Mouse (Mus musculus) spleen, adult 2 months (tissue): Measurements from ENCODE around the gene Zfp14.

Experiments
- CTCF ChIP-seq: fragments of 200-500 bp; IDR thresholded peaks from 2 replicates; pipeline ENCODE4 v1.5.1; 2011; ENCODE audit warnings: mild to moderate bottlenecking, inconsistent platforms; ENCODE audit not compliant: insufficient read depth, insufficient read length, insufficient replicate concordance; ENCODE audit errors: extremely low read depth
- POLR2A ChIP-seq: fragments of 200-500 bp; IDR thresholded peaks from 2 replicates; pipeline ENCODE4 v1.6.1; 2011; ENCODE audit warnings: low read depth, low read length, inconsistent platforms

DNA sequence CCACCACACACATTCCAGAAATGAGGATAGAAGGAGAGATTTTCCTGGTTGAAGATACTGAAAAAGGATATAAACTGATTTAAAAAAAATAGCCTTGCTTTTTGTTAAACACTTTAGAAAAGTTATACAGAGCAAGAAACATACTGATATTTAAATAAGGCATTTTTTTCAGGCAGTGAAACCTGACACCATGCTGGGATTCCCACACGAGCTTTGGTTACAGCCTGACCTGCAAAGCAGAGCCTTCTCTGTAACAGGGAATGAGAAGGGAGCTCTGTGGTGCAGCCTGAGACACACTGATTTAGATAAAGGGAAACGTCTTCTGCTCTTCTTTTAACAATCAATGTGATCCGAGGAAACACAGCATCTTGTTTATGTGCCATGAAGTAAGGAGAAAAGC is 2.4 kb upstream of the Zfp14 start:
- TF ChIP-seq CTCF = no peak
- TF ChIP-seq POLR2A = no peak
